Mouse (Mus musculus) embryonic facial prominence, embryonic 13.5 days (tissue): ENCODE data around the gene Scarb1. TPM values are rescaled to one million over a fixed set of nuclear protein-coding genes. Genes with fewer than 3 reads are reported as not detected.

Source experiments
- ATAC-seq: fragments of 200-750 bp; cut with Nextera tagmentation; 2 replicates; pipeline ENCODE4 v1.8.0; 2017; ENCODE audit warnings: low read depth; ENCODE audit not compliant: insufficient number of reproducible peaks, insufficient read depth, low FRiP score, low TSS enrichment
- H3K27ac ChIP-seq: fragments of 300-500 bp; sonication (generic); 2 replicates; pipeline ENCODE4 v1.5.1; 2015; ENCODE audit warnings: moderate library complexity, mild to moderate bottlenecking, inconsistent platforms
- H3K27me3 ChIP-seq: fragments of 300-500 bp; sonication (generic); 2 replicates; pipeline ENCODE4 v1.6.1; 2015; ENCODE audit warnings: mild to moderate bottlenecking, inconsistent platforms
- H3K36me3 ChIP-seq: fragments of 300-500 bp; sonication (generic); 2 replicates; pipeline ENCODE4 v1.6.1; 2015; ENCODE audit warnings: mild to moderate bottlenecking, inconsistent platforms
- H3K4me1 ChIP-seq: fragments of 300-500 bp; sonication (generic); 2 replicates; pipeline ENCODE4 v1.6.1; 2015; ENCODE audit warnings: inconsistent platforms
- H3K4me2 ChIP-seq: fragments of 300-500 bp; sonication (generic); 2 replicates; pipeline ENCODE4 v1.6.1; 2015; ENCODE audit warnings: moderate library complexity, mild to moderate bottlenecking, inconsistent platforms
- H3K4me3 ChIP-seq: fragments of 300-500 bp; sonication (generic); 2 replicates; pipeline ENCODE4 v1.5.1; 2015; ENCODE audit warnings: mild to moderate bottlenecking, inconsistent platforms
- H3K9ac ChIP-seq: fragments of 300-500 bp; sonication (generic); 2 replicates; pipeline ENCODE4 v1.6.1; 2015; ENCODE audit warnings: mild to moderate bottlenecking, inconsistent platforms
- H3K9me3 ChIP-seq: fragments of 300-500 bp; sonication (generic); 2 replicates; pipeline ENCODE4 v1.6.1; 2016; ENCODE audit warnings: inconsistent platforms
- WGBS: fragments of 180-500 bp; shearing (Covaris S2); methylation state at CpG from one replicate; pipeline ENCODE4 v1.1.7; 2015; ENCODE audit warnings: mixed read lengths; 5-methylcytosine and 5-hydroxymethylcytosine counted together
- polyA plus RNA-seq: library from polyadenylated mRNA; unstranded; fragments of >200 nt; fragmentation: Nextera tagmentation; extraction: Ambion mirVana; gene quantifications from 2 replicates; pipeline ENCODE4 v1.2.1, GENCODE M21; 2015

Scarb1 gene
- polyA plus RNA-seq, 1 experiment from 2014 or later = 55.6 TPM

DNA sequence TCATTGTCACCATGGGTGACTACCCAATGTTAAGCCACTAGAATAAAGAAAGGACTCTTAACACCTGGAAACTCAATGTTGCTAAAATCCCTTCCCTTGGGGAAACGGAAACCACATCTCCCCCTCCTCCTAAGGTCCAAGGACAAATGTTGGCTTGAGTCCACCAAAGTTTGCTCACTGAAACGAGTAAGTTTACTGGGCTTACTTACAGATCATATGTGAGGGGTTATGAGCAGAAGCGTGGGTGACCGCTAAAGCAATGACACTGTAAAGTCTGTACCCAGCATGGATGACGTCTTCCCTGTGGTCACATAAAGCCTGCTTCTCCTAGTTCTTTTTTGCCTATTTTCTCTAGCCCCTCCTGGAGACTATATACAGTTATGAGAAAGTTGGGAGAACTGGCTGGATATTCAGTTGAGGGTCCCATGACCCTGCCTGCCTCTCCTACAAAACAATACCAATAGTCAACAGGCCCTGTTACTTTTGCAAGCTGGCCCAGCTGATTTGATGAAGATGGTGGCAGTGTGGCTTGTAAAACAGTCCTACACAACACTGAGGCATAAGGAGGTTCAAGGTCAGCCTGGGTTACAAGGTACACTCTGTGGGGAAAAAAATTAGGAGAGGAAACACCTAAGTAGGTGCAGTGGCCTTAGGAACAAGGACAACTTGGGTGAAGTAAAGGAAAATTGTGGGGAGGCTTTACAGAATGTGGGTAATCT, 41.2 kb upstream of the Scarb1 start:
- H3K27ac ChIP-seq = no peak overlapping the region
- H3K4me1 ChIP-seq = peaks cover 14% of the 10 kb centered on the region
- H3K9me3 ChIP-seq = no peaks in the 10 kb centered on the region
- H3K9ac ChIP-seq = no peak overlapping the region
- no peaks in the 10 kb centered on the region for H3K27me3 ChIP-seq
- no peak overlapping the region for H3K4me3 ChIP-seq
- ATAC-seq = no peak
- 79% methylated on average over 5 of the region's 5 CpGs for WGBS
- H3K36me3 ChIP-seq = peaks cover 18% of the 10 kb centered on the region
- no peak overlapping the region for H3K4me2 ChIP-seq

GRCm38 (mm10) chr5:125378919-125379318, 38.0 kb upstream of the Scarb1 start:
- WGBS = 87% methylated on average over 5 of the region's 5 CpGs

DNA sequence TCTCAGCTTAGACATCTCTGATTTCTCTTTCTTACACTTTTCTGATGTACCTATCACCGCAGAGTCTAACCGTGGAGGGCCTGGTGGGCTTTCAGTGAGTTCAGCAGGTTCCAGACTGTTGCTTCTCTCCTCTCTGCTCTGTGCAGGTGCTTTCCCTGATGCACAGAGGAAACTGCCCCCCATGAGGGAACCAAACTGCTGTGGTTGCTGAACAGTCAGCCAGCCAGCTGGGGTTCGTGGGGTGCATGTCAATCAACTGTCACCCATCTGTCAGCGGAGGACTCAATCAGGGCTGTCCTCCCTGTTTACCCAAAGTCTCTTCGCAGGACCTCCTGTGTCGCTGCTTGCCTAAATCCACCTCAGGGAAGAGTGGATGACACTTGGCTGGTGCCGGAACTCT, 36.3 kb upstream of the Scarb1 start:
- no peaks in the 10 kb centered on the region for H3K4me1 ChIP-seq
- H3K27ac ChIP-seq = no peak overlapping the region
- WGBS = 62% methylated on average over 7 of the region's 7 CpGs
- no peak overlapping the region for H3K9ac ChIP-seq
- H3K9me3 ChIP-seq = no peaks in the 10 kb centered on the region
- H3K36me3 ChIP-seq = no peaks in the 10 kb centered on the region
- no peaks in the 10 kb centered on the region for H3K27me3 ChIP-seq
- H3K4me3 ChIP-seq = no peak overlapping the region
- ATAC-seq = no peak
- H3K4me2 ChIP-seq = no peak overlapping the region

More at GRCm38 (mm10) chr5:125378919-125379318, 38.0 kb upstream of the Scarb1 start:
- Histone ChIP-seq H3K27ac (no peak overlapping the region), H3K4me3 (no peak overlapping the region), H3K36me3 (no peaks in the 10 kb centered on the region), H3K4me2 (no peak overlapping the region), H3K9me3 (no peaks in the 10 kb centered on the region), H3K27me3 (no peaks in the 10 kb centered on the region), H3K4me1 (no peaks in the 10 kb centered on the region), H3K9ac (no peak overlapping the region)
- no peak for ATAC-seq

GRCm38 (mm10) chr5:125375871-125376270, 35.0 kb upstream of the Scarb1 start:
- Histone ChIP-seq H3K9me3 (no peaks in the 10 kb centered on the region), H3K9ac (no peak overlapping the region), H3K4me1 (no peaks in the 10 kb centered on the region), H3K4me2 (no peak overlapping the region), H3K36me3 (no peaks in the 10 kb centered on the region), H3K27ac (no peak overlapping the region), H3K27me3 (no peaks in the 10 kb centered on the region), H3K4me3 (no peak overlapping the region)
- 73% methylated on average over 2 of the region's 2 CpGs for WGBS
- no peak for ATAC-seq

DNA sequence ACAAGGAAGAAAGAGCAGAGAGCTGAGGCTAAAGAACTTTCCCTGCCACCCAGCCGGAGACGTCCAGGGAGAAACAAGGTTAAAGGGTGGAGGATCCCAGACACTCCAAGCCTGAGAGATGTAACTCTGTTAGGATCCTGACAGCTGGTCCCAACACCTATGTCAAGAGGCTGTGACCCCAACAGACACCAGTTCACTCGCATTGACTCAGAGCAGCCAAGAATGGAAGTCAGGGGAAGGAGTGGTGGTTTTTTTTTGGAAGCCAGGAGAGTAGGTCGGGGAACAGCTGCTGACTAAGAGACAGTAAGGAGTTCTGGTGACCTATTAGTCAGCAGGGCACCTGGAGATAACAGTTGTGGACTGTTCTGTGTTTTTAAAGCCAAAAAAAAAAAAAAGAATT, 31.1 kb upstream of the Scarb1 start:
- no peak overlapping the region for H3K4me3 ChIP-seq
- no peak overlapping the region for H3K9ac ChIP-seq
- H3K36me3 ChIP-seq = no peaks in the 10 kb centered on the region
- no peak overlapping the region for H3K4me2 ChIP-seq
- H3K27ac ChIP-seq = no peak overlapping the region
- 81% methylated on average over 4 of the region's 4 CpGs for WGBS
- no peak for ATAC-seq
- H3K27me3 ChIP-seq = no peaks in the 10 kb centered on the region
- no peaks in the 10 kb centered on the region for H3K9me3 ChIP-seq
- H3K4me1 ChIP-seq = no peaks in the 10 kb centered on the region

DNA sequence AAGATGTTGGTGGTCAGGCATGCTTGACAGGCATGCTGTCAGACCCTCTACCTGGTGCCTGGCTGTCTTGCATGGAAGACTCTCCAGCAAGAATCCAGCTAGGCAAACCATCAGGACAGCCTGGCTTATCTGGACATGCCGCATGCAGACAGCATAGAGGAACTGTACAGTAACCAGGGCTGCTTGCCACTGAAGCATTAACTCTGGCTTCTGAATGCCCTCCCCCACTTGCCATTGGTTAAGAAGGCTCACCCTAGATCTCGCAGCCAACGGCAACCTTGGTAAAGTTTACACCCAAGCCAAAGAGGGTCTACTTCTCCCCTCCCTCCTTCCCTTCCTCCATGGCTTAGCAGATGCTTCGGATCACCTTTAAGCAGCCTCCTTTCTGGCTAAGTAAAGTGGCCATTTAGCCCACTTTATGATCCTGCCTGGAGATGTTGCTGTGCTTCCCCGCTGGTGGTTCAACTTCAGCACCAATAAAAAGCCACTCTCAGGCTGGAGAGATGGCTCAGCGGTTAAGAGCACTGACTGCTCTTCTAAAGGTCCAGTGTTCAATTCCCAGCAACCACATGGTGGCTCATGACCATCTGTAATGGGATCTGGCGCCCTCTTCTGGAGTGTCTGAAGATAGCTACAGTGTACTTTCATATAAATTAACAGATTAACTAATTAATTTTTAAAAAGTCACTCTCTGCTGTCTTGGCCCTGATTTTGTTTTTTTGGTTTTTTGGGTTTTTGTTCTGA, 30.2 kb upstream of the Scarb1 start:
- Histone ChIP-seq H3K4me1 (no peaks in the 10 kb centered on the region), H3K9ac (no peak overlapping the region), H3K27me3 (no peaks in the 10 kb centered on the region), H3K9me3 (no peaks in the 10 kb centered on the region), H3K36me3 (no peaks in the 10 kb centered on the region), H3K4me3 (no peak overlapping the region), H3K27ac (no peak overlapping the region), H3K4me2 (no peak overlapping the region)
- 69% methylated on average over 7 of the region's 7 CpGs for WGBS
- ATAC-seq = no peak

- Histone ChIP-seq H3K4me1 (no peaks in the 10 kb centered on the region), H3K9me3 (no peaks in the 10 kb centered on the region), H3K4me2 (no peak overlapping the region), H3K9ac (no peak overlapping the region), H3K27me3 (no peaks in the 10 kb centered on the region), H3K4me3 (no peak overlapping the region), H3K27ac (no peak overlapping the region), H3K36me3 (no peaks in the 10 kb centered on the region)
- 0% methylated on average over 4 of the region's 4 CpGs for WGBS
- ATAC-seq = no peak
Measured at GRCm38 (mm10) chr5:125368568-125368967, 27.7 kb upstream of the Scarb1 start.

GRCm38 (mm10) chr5:125368156-125368555, 27.3 kb upstream of the Scarb1 start:
- Histone ChIP-seq H3K9me3 (no peaks in the 10 kb centered on the region), H3K4me3 (no peak overlapping the region), H3K4me2 (no peak overlapping the region), H3K27ac (no peak overlapping the region), H3K4me1 (no peaks in the 10 kb centered on the region), H3K27me3 (no peaks in the 10 kb centered on the region), H3K9ac (no peak overlapping the region), H3K36me3 (no peaks in the 10 kb centered on the region)
- no peak for ATAC-seq
- 60% methylated on average over 5 of the region's 5 CpGs for WGBS

DNA sequence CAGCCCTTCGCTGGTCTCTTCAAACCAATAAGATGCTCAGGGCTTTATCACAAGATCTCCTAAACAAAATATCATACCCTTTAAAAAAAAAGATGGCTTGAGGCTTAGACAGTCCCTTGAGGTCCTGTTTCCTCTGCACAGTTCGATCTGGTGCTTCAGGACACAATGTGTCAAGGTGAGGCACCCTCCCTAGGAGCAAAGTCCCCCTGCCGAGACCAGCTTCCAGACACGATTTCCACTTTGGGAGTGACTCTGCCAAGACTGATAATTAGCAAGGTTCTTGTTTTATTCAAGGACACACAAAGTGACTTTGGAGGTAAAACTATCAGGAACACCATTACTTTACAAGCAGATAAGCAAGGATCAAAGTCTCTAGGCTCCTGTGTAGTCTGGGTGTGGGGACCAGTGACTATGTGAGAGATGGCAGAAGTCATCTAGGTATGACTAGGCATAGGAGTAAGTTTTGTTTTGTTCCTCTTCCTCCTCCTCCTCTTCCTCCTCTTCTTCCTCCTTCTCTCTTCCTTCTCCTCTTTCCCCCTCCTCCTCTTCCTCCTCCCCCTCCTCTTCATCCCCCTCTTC, 24.0 kb upstream of the Scarb1 start:
- H3K27ac ChIP-seq = no peak overlapping the region
- H3K4me1 ChIP-seq = peaks cover 7% of the 10 kb centered on the region; the same call in 1 of the 2 replicates
- WGBS = 79% methylated on average over 4 of the region's 4 CpGs
- no peak overlapping the region for H3K4me2 ChIP-seq
- no peaks in the 10 kb centered on the region for H3K36me3 ChIP-seq
- H3K9ac ChIP-seq = no peak overlapping the region
- no peak overlapping the region for H3K4me3 ChIP-seq
- H3K27me3 ChIP-seq = no peaks in the 10 kb centered on the region
- H3K9me3 ChIP-seq = no peaks in the 10 kb centered on the region
- no peak for ATAC-seq

GRCm38 (mm10) chr5:125363894-125364293, 23.0 kb upstream of the Scarb1 start:
- no peaks in the 10 kb centered on the region for H3K36me3 ChIP-seq
- WGBS = 80% methylated on average over 7 of the region's 7 CpGs
- H3K9me3 ChIP-seq = no peaks in the 10 kb centered on the region
- no peak overlapping the region for H3K4me3 ChIP-seq
- peaks cover 7% of the 10 kb centered on the region; the same call in 1 of the 2 replicates for H3K4me1 ChIP-seq
- ATAC-seq = no peak
- no peak overlapping the region for H3K27ac ChIP-seq
- H3K4me2 ChIP-seq = no peak overlapping the region
- H3K27me3 ChIP-seq = no peaks in the 10 kb centered on the region
- no peak overlapping the region for H3K9ac ChIP-seq

- H3K36me3 ChIP-seq = no peaks in the 10 kb centered on the region
- WGBS = 35% methylated on average over 16 of the region's 16 CpGs
- H3K4me1 ChIP-seq = peaks cover 9% of the 10 kb centered on the region
- ATAC-seq = no peak
- no peak overlapping the region for H3K9ac ChIP-seq
- H3K27me3 ChIP-seq = no peaks in the 10 kb centered on the region
- no peak overlapping the region for H3K27ac ChIP-seq
- H3K4me3 ChIP-seq = no peak overlapping the region
- peak overlapping the region; percentile 22 for H3K4me2 ChIP-seq
- no peaks in the 10 kb centered on the region for H3K9me3 ChIP-seq
Measured at GRCm38 (mm10) chr5:125360981-125361510, 20.2 kb upstream of the Scarb1 start.
